Mouse (Mus musculus): ENCODE measurements at regions not wholly inside any gene's neighbourhood (a gene's known extent, or its start where the extent isn't known, plus 50 kb on each side); places are given as distances from the start of the nearest gene placed in this dataset.
A peak's percentile ranks its signal among the peaks of the same experiment; 100 is the strongest.

GRCm38 (mm10) chr1:194334752-194335719 is 283.0 kb upstream of the Plxna2 start:
- no peaks in the 10 kb centered on the region for H3K36me3 ChIP-seq (ENCODE audit: control insufficient read depth, insufficient read depth, low read length)
- H3K4me3 ChIP-seq (replicated peaks; ENCODE audit: low read depth, low read length) = no peak overlapping the region
- ATAC-seq (ENCODE audit: low FRiP score, low TSS enrichment) = no peak
- H3K27me3 ChIP-seq (ENCODE audit: control insufficient read depth, insufficient read depth, low read length) = no peaks in the 10 kb centered on the region
- peaks cover 5% of the 10 kb centered on the region; the same call in 1 of the 2 replicates for H3K4me1 ChIP-seq (ENCODE audit: control insufficient read depth, insufficient read depth, low read length)
- no peaks in the 10 kb centered on the region for H3K9me3 ChIP-seq (ENCODE audit: control insufficient read depth, low read length)
- DNase-seq = no peak
- no peak overlapping the region for H3K9ac ChIP-seq (replicated peaks; ENCODE audit: low read length)
- no peak overlapping the region for H3K4me2 ChIP-seq (ENCODE audit: low read length)
- 74% methylated on average over 5 of the region's 5 CpGs for WGBS
- H3K27ac ChIP-seq (replicated peaks; ENCODE audit: low read depth, low read length) = no peak overlapping the region

- H3K9ac ChIP-seq (replicated peaks; ENCODE audit: low read length) = no peak overlapping the region
- DNase-seq (no peak), ATAC-seq (ENCODE audit: low FRiP score, low TSS enrichment) (no peak)
- H3K4me1 ChIP-seq (ENCODE audit: control insufficient read depth, insufficient read depth, low read length) = peaks cover 5% of the 10 kb centered on the region; the same call in 1 of the 2 replicates
- H3K27me3 ChIP-seq (ENCODE audit: control insufficient read depth, insufficient read depth, low read length) = no peaks in the 10 kb centered on the region
- no peak overlapping the region for H3K4me3 ChIP-seq (replicated peaks; ENCODE audit: low read depth, low read length)
- H3K27ac ChIP-seq (replicated peaks; ENCODE audit: low read depth, low read length) = no peak overlapping the region
- no peak overlapping the region for H3K4me2 ChIP-seq (ENCODE audit: low read length)
- no peaks in the 10 kb centered on the region for H3K36me3 ChIP-seq (ENCODE audit: control insufficient read depth, insufficient read depth, low read length)
- H3K9me3 ChIP-seq (ENCODE audit: control insufficient read depth, low read length) = no peaks in the 10 kb centered on the region
Measured at GRCm38 (mm10) chr1:194332639-194333038, 285.4 kb upstream of the Plxna2 start.

GRCm38 (mm10) chr1:194330471-194330870 is 287.5 kb upstream of the Plxna2 start:
- Histone ChIP-seq H3K4me2 (ENCODE audit: low read length) (no peak overlapping the region), H3K36me3 (ENCODE audit: control insufficient read depth, insufficient read depth, low read length) (no peaks in the 10 kb centered on the region), H3K27me3 (ENCODE audit: control insufficient read depth, insufficient read depth, low read length) (no peaks in the 10 kb centered on the region), H3K27ac (replicated peaks; ENCODE audit: low read depth, low read length) (no peak overlapping the region), H3K9me3 (ENCODE audit: control insufficient read depth, low read length) (no peaks in the 10 kb centered on the region), H3K9ac (replicated peaks; ENCODE audit: low read length) (no peak overlapping the region), H3K4me3 (replicated peaks; ENCODE audit: low read depth, low read length) (no peak overlapping the region), H3K4me1 (ENCODE audit: control insufficient read depth, insufficient read depth, low read length) (peaks cover 5% of the 10 kb centered on the region; the same call in 1 of the 2 replicates)
- 97% methylated on average over 1 of the region's 1 CpGs for WGBS
- no peak for ATAC-seq (ENCODE audit: low FRiP score, low TSS enrichment)
- DNase-seq = no peak

GRCm38 (mm10) chr1:194320320-194321036 is 297.5 kb upstream of the Plxna2 start:
- 21% methylated on average over 3 of the region's 3 CpGs for WGBS
- H3K27me3 ChIP-seq (ENCODE audit: control insufficient read depth, insufficient read depth, low read length) = no peaks in the 10 kb centered on the region
- peak; percentile 43; the same call in 1 of the 2 replicates for ATAC-seq (ENCODE audit: low FRiP score, low TSS enrichment)

GRCm38 (mm10) chr1:194318351-194318750 is 299.7 kb upstream of the Plxna2 start:
- Histone ChIP-seq H3K4me3 (replicated peaks; ENCODE audit: low read depth, low read length) (no peak overlapping the region), H3K4me1 (ENCODE audit: control insufficient read depth, insufficient read depth, low read length) (peaks cover 6% of the 10 kb centered on the region), H3K27me3 (ENCODE audit: control insufficient read depth, insufficient read depth, low read length) (no peaks in the 10 kb centered on the region), H3K9ac (replicated peaks; ENCODE audit: low read length) (no peak overlapping the region), H3K9me3 (ENCODE audit: control insufficient read depth, low read length) (no peaks in the 10 kb centered on the region), H3K27ac (replicated peaks; ENCODE audit: low read depth, low read length) (no peak overlapping the region), H3K36me3 (ENCODE audit: control insufficient read depth, insufficient read depth, low read length) (no peaks in the 10 kb centered on the region), H3K4me2 (ENCODE audit: low read length) (no peak overlapping the region)
- ATAC-seq (ENCODE audit: low FRiP score, low TSS enrichment) (no peak), DNase-seq (no peak)

More at GRCm38 (mm10) chr1:194320320-194321036, 297.5 kb upstream of the Plxna2 start:
- Histone ChIP-seq H3K4me1 (ENCODE audit: control insufficient read depth, insufficient read depth, low read length) (peaks cover 6% of the 10 kb centered on the region), H3K27ac (replicated peaks; ENCODE audit: low read depth, low read length) (no peak overlapping the region), H3K9ac (replicated peaks; ENCODE audit: low read length) (no peak overlapping the region), H3K9me3 (ENCODE audit: control insufficient read depth, low read length) (no peaks in the 10 kb centered on the region), H3K36me3 (ENCODE audit: control insufficient read depth, insufficient read depth, low read length) (no peaks in the 10 kb centered on the region), H3K4me2 (ENCODE audit: low read length) (no peak overlapping the region), H3K4me3 (replicated peaks; ENCODE audit: low read depth, low read length) (no peak overlapping the region)
- DNase-seq = no peak

- ATAC-seq (ENCODE audit: low FRiP score, low TSS enrichment) (no peak), DNase-seq (no peak)
- Histone ChIP-seq H3K27me3 (ENCODE audit: control insufficient read depth, insufficient read depth, low read length) (no peaks in the 10 kb centered on the region), H3K4me2 (ENCODE audit: low read length) (no peak overlapping the region), H3K9ac (replicated peaks; ENCODE audit: low read length) (no peak overlapping the region), H3K27ac (replicated peaks; ENCODE audit: low read depth, low read length) (no peak overlapping the region), H3K9me3 (ENCODE audit: control insufficient read depth, low read length) (no peaks in the 10 kb centered on the region), H3K4me3 (replicated peaks; ENCODE audit: low read depth, low read length) (no peak overlapping the region), H3K4me1 (ENCODE audit: control insufficient read depth, insufficient read depth, low read length) (no peaks in the 10 kb centered on the region), H3K36me3 (ENCODE audit: control insufficient read depth, insufficient read depth, low read length) (no peaks in the 10 kb centered on the region)
- 84% methylated on average over 2 of the region's 2 CpGs for WGBS
Measured at GRCm38 (mm10) chr1:194315593-194315992, 302.4 kb upstream of the Plxna2 start.

- H3K27me3 ChIP-seq (ENCODE audit: control insufficient read depth, insufficient read depth, low read length) = no peaks in the 10 kb centered on the region
- no peak overlapping the region for H3K27ac ChIP-seq (replicated peaks; ENCODE audit: low read depth, low read length)
- H3K4me1 ChIP-seq (ENCODE audit: control insufficient read depth, insufficient read depth, low read length) = no peaks in the 10 kb centered on the region
- no peaks in the 10 kb centered on the region for H3K36me3 ChIP-seq (ENCODE audit: control insufficient read depth, insufficient read depth, low read length)
- peak; percentile 45 for DNase-seq
- no peak overlapping the region for H3K4me3 ChIP-seq (replicated peaks; ENCODE audit: low read depth, low read length)
- no peak overlapping the region for H3K9ac ChIP-seq (replicated peaks; ENCODE audit: low read length)
- no peaks in the 10 kb centered on the region for H3K9me3 ChIP-seq (ENCODE audit: control insufficient read depth, low read length)
- ATAC-seq (ENCODE audit: low FRiP score, low TSS enrichment) = no peak
- 14% methylated on average over 2 of the region's 2 CpGs for WGBS
- H3K4me2 ChIP-seq (ENCODE audit: low read length) = no peak overlapping the region
Measured at GRCm38 (mm10) chr1:194310373-194310772, 307.6 kb upstream of the Plxna2 start.

GRCm38 (mm10) chr1:194308648-194309047 is 309.4 kb upstream of the Plxna2 start:
- Histone ChIP-seq H3K27me3 (ENCODE audit: control insufficient read depth, insufficient read depth, low read length) (no peaks in the 10 kb centered on the region), H3K27ac (replicated peaks; ENCODE audit: low read depth, low read length) (no peak overlapping the region), H3K4me3 (replicated peaks; ENCODE audit: low read depth, low read length) (no peak overlapping the region), H3K36me3 (ENCODE audit: control insufficient read depth, insufficient read depth, low read length) (no peaks in the 10 kb centered on the region), H3K4me1 (ENCODE audit: control insufficient read depth, insufficient read depth, low read length) (no peaks in the 10 kb centered on the region), H3K4me2 (ENCODE audit: low read length) (no peak overlapping the region), H3K9me3 (ENCODE audit: control insufficient read depth, low read length) (no peaks in the 10 kb centered on the region), H3K9ac (replicated peaks; ENCODE audit: low read length) (no peak overlapping the region)
- no peak for ATAC-seq (ENCODE audit: low FRiP score, low TSS enrichment)
- WGBS = 78% methylated on average over 3 of the region's 3 CpGs
- DNase-seq = no peak
